Mouse (Mus musculus) splenic B cell, adult 2 months (primary cell): ENCODE measurements around the gene Smap1.
"Not testable (repeated sequence)": the region's sequence is repeated elsewhere in the genome, so short reads cannot be mapped to it uniquely, and the experiment has no call there.

Experiments used
- DNase-seq: peaks from one replicate; pipeline ENCODE4 v3.0.0-alpha.2; 2011; ENCODE audit warnings: low read depth, low spot score
- H3K27me3 ChIP-seq: 2 replicates; pipeline ENCODE4 v1.6.1; 2012; ENCODE audit warnings: mild to moderate bottlenecking, low read length, moderate library complexity, mixed read lengths; ENCODE audit not compliant: control insufficient read depth, poor library complexity, insufficient read depth, severe bottlenecking
- H3K36me3 ChIP-seq: 2 replicates; pipeline ENCODE4 v1.6.1; 2012; ENCODE audit warnings: mild to moderate bottlenecking, low read length, moderate library complexity, mixed read lengths; ENCODE audit not compliant: control insufficient read depth, poor library complexity, insufficient read depth, severe bottlenecking

Smap1 gene

GRCm38 (mm10) chr1:23921711-23922529 lies at the start of gene Smap1:
TSS of gene Smap1 (minus strand) at chr1:23922317.
- DNase-seq = peak; percentile 86
- H3K36me3 ChIP-seq = no peaks in the 10 kb centered on the region
- H3K27me3 ChIP-seq = no peaks in the 10 kb centered on the region

GRCm38 (mm10) chr1:23971159-23971558 lies 49.0 kb upstream of the Smap1 start:
- not testable (repeated sequence) for H3K27me3 ChIP-seq, DNase-seq, H3K36me3 ChIP-seq

- Histone ChIP-seq H3K36me3 (no peaks in the 10 kb centered on the region), H3K27me3 (no peaks in the 10 kb centered on the region)
- DNase-seq = no peak
Observed at GRCm38 (mm10) chr1:23968027-23968725, 46.1 kb upstream of the Smap1 start.

- Histone ChIP-seq H3K36me3 (no peaks in the 10 kb centered on the region), H3K27me3 (no peaks in the 10 kb centered on the region)
- DNase-seq = no peak
Observed at GRCm38 (mm10) chr1:23966226-23966625, 44.1 kb upstream of the Smap1 start.

GRCm38 (mm10) chr1:23959415-23959732 lies 37.3 kb upstream of the Smap1 start:
- no peak for DNase-seq
- no peaks in the 10 kb centered on the region; the same call in 1 of the 2 replicates for H3K27me3 ChIP-seq
- no peaks in the 10 kb centered on the region for H3K36me3 ChIP-seq

GRCm38 (mm10) chr1:23958668-23959414 lies 36.7 kb upstream of the Smap1 start:
- Histone ChIP-seq H3K27me3 (no peaks in the 10 kb centered on the region; the same call in 1 of the 2 replicates), H3K36me3 (no peaks in the 10 kb centered on the region)
- DNase-seq = no peak

GRCm38 (mm10) chr1:23958101-23958500 lies 36.0 kb upstream of the Smap1 start:
- Histone ChIP-seq H3K36me3 (no peaks in the 10 kb centered on the region), H3K27me3 (no peaks in the 10 kb centered on the region; the same call in 1 of the 2 replicates)
- no peak for DNase-seq

- no peaks in the 10 kb centered on the region; the same call in 1 of the 2 replicates for H3K27me3 ChIP-seq
- DNase-seq = no peak
Observed at GRCm38 (mm10) chr1:23955539-23955938, 33.4 kb upstream of the Smap1 start.

GRCm38 (mm10) chr1:23953921-23954320 lies 31.8 kb upstream of the Smap1 start:
- Histone ChIP-seq H3K27me3 (no peaks in the 10 kb centered on the region; the same call in 1 of the 2 replicates), H3K36me3 (no peaks in the 10 kb centered on the region)
- DNase-seq = no peak

More at GRCm38 (mm10) chr1:23955539-23955938, 33.4 kb upstream of the Smap1 start:
- H3K36me3 ChIP-seq = no peaks in the 10 kb centered on the region

GRCm38 (mm10) chr1:23948778-23949699 lies 26.9 kb upstream of the Smap1 start:
- no peaks in the 10 kb centered on the region for H3K27me3 ChIP-seq

GRCm38 (mm10) chr1:23948290-23948689 lies 26.2 kb upstream of the Smap1 start:
- no peaks in the 10 kb centered on the region for H3K27me3 ChIP-seq
- H3K36me3 ChIP-seq = no peaks in the 10 kb centered on the region
- no peak for DNase-seq

More at GRCm38 (mm10) chr1:23948778-23949699, 26.9 kb upstream of the Smap1 start:
- no peak for DNase-seq
- no peaks in the 10 kb centered on the region for H3K36me3 ChIP-seq

GRCm38 (mm10) chr1:23944076-23944475 lies 22.0 kb upstream of the Smap1 start:
- no peak for DNase-seq
- Histone ChIP-seq H3K36me3 (no peaks in the 10 kb centered on the region), H3K27me3 (no peaks in the 10 kb centered on the region)

- H3K36me3 ChIP-seq = no peaks in the 10 kb centered on the region
- DNase-seq = no peak
Observed at GRCm38 (mm10) chr1:23943146-23943940, 21.2 kb upstream of the Smap1 start.

More at GRCm38 (mm10) chr1:23943146-23943940, 21.2 kb upstream of the Smap1 start:
- no peaks in the 10 kb centered on the region for H3K27me3 ChIP-seq
